Mouse (Mus musculus) adrenal gland, adult (tissue): ENCODE measurements at regions not wholly inside any gene's neighbourhood (a gene's known extent, or its start where the extent isn't known, plus 50 kb on each side); places are given as distances from the start of the nearest gene placed in this dataset.

Source experiments
- DNase-seq, 2 experiments: peaks; one replicate each; pipeline ENCODE4 v3.0.0; 2022 to 2023; ENCODE audit warnings: low spot score in 1 of 2; ENCODE audit not compliant: inconsistent age in 2 of 2

DNA sequence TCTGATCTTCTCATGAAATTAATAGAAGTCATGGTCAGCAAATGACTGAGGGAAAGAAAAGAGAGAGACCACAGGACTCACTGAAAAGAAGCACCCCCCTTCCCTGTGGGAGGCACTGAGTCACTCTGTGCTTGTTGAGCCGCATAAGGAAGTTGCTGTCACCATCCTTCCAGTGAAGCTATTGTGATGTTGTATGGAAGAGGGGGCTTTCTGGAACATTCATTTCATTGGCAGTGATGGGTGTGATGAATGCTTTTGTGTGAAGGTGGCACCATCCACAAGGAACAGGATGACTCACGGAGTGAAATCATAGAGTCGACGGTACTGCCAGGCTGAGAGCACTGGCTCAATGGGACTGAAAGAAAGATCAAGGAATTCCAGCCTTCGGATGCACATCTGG, 323.5 kb upstream of the Adamts9 start:
- DNase-seq: no peak

- DNase-seq: no peak
Measured at GRCm38 (mm10) chr6:93265164-93265563, 321.9 kb upstream of the Adamts9 start.

GRCm38 (mm10) chr6:93260827-93261226, 317.5 kb upstream of the Adamts9 start:
- no peak for DNase-seq

DNA sequence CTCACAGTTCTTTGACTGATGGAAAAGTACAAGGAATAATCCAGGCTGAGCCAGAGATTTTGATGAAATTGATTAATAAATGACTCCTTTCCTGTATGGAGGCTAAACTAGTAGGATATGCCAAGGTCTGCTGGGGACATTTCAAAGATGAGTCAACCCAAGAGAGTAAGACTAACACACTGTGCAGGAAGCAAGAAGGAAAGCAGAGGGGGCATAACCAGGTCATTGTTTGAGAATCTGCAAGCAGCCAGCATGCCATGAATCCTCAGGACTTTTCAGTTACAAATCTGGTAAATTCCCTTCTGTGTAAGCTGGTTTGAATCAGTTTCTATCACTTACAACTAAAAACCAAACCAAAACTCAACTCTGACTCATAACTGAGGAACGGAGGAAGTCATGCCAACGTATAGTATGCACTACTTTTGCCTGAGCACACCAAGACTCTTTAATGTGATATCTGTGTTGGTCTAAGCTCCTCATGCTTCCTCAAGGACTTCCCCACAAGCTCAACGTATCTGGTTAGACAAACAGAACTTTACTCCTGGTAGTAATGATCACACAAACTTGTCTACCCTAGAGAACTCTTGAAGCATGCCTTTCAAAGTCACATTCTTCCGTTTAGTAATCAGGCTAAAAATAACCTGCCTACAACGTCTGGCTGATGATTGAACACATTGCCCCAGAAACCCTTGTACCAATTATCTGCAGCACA, 314.0 kb upstream of the Adamts9 start:
- peak in 1 of 2 experiments; percentile 42 for DNase-seq

GRCm38 (mm10) chr6:93253746-93254145, 310.5 kb upstream of the Adamts9 start:
- no peak for DNase-seq

GRCm38 (mm10) chr6:93248973-93249372, 305.7 kb upstream of the Adamts9 start:
- no peak for DNase-seq

- DNase-seq: no peak
Measured at GRCm38 (mm10) chr6:93246498-93247242, 303.4 kb upstream of the Adamts9 start.

GRCm38 (mm10) chr6:93235550-93235949, 292.3 kb upstream of the Adamts9 start:
- DNase-seq: no peak

DNA sequence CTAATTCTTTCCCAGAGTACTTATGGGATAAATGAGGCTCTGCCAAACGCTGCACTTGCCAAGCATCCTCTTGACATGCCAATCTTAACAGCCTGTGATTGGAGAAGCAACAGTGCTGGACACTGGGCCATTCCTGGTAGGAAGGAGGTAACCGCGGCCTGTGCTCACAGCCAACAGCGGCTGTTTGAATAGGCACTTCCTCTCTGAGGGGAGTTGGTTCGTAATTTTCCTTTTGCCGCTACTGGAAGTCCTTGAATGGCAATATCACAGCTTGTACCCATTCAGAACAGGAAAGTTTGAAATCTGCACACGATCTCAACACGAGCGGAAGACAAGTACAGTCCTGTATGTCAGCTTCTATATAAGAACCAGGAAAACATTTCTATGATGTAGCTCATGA, 289.3 kb upstream of the Adamts9 start:
- DNase-seq: no peak

GRCm38 (mm10) chr6:93230450-93230849, 287.2 kb upstream of the Adamts9 start:
- no peak for DNase-seq

- DNase-seq: no peak
Measured at GRCm38 (mm10) chr6:93229320-93229719, 286.0 kb upstream of the Adamts9 start.

DNA sequence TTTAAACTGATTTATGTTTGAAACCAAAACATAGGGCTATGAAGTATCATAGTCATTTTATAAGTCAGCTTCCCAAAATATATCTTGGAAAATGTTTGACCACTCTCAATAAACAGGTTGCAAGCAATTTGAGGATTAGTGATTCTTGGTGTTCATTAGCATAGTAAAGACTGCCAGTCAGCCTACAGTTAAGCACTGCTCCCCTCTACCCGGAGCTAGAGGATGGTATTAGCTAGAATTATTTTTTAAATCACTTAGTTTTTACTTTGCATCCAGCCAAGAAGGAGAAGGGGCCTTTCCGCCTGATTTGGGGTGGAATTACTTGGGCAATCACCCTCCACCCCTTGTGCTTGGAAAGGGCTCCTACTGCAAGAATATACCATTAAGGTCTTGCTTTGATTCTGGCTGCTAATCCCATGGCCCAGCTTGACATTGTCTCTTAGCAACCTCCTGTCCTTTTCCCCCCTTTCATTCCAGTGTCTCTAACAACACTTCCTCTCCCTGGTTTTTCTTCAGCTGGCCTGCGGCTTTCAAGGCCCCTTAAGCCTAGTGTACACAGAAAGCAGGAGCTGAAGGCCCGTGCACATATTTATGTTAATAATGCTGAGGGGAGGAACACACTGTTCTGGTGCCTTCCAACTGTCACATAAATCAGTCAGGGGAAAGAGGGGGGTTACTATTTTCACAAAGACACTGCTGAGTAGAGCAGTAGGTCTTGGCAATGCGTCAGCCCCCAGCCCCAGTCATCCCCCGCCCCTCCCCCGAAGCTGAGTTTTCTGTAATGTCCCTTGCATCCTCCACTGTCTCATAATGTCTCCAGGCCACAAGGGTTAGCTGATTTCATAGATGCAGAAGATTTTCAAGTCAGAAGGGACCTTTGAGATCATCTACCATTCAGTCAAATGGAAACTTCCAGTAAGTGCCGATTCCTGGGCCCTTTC, 280.6 kb upstream of the Adamts9 start:
- peak; percentile 65 to 68 for DNase-seq

DNA sequence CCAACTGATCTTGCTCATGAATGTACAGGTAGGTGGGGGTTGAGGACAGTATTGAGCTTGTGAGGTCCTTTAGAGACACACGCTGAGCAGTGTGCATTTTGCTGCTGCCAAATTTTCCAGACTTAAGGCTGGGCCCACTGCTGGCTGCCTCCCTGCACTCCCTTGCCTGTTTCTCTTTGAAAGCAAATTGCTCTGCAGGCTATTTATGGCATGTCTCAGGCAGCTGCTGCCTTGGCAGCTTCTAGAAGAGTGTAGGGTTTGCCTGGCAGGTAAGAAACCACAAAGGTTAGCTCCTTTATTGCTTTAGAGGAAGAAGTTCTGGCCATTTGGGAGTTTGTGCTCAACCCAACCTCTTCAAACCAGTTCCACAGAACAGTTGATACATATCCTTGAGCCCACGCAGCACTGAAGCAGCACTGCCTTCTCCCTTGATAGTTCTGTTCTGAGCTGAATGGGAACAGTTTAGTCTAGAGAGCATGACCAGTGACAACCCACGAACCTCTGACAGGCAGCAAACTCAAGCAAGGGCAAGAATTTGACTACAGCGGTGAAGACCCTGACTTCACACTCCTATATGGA, 274.8 kb upstream of the Adamts9 start:
- DNase-seq: no peak

DNA sequence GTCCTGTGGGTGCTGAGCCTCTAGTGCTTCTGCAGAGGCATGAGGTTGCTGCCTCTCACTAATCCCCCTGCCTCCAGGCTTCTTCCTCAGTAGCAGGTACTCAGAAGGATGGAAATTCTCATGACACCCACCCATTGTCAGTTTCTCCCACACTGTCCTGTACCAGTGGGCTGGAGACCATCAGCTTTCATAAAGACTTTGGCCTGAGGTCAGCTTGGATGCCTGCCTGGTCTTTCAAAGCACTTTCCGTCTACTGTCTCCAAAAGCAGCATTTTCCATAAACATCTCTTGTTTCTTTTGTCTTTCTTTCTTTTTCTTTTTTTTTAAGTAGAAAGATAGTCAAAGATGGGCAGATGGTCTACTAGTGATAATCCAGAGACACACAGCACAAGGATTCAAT, 257.6 kb upstream of the Adamts9 start:
- DNase-seq: no peak

- no peak for DNase-seq
Measured at GRCm38 (mm10) chr6:93194741-93195140, 251.4 kb upstream of the Adamts9 start.

GRCm38 (mm10) chr6:93192980-93193379, 249.7 kb upstream of the Adamts9 start:
- DNase-seq: no peak

GRCm38 (mm10) chr6:93190986-93191385, 247.7 kb upstream of the Adamts9 start:
- DNase-seq: no peak

- DNase-seq: no peak
Measured at GRCm38 (mm10) chr6:93168526-93168925, 225.2 kb upstream of the Adamts9 start.

DNA sequence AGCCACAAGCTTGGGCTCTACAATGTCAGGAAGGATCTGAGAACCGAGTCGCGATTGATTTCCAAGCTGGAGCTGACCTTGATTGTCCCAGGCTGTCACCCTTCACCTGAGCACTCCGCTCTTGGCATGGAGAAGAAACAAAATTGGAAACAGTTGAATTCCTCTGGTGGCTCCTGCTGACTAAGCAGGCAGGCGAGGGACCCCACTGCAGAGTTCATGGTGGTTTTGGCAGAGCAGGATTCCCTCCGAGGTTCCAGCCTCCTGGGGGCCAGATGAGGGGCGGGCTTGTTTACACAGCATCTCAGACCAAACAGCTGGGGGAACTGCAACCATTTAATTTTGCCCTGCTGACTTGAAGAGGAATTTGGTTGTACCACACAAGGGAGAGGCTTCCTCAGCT, 224.0 kb upstream of the Adamts9 start:
- no peak for DNase-seq

GRCm38 (mm10) chr6:93165942-93166341, 222.7 kb upstream of the Adamts9 start:
- DNase-seq: no peak
